Mouse (Mus musculus) spleen, postnatal 10 days (tissue): ENCODE measurements around the gene Syne2.

Experiments
- DNase-seq, 2 experiments: peaks; one replicate each; pipeline ENCODE4 v3.0.0; 2021 to 2022; ENCODE audit warnings: low spot score in 2 of 2

The Syne2 gene

GRCm38 (mm10) chr12:75827751-75828150 is 9.8 kb downstream of the Syne2 start:
- no peak for DNase-seq

GRCm38 (mm10) chr12:75829616-75830015 is 11.7 kb downstream of the Syne2 start:
- DNase-seq = no peak

- DNase-seq = no peak
These were observed 15.4 kb downstream of the Syne2 start for GRCm38 (mm10) chr12:75833149-75833959.

- DNase-seq = no peak
These were observed 16.2 kb downstream of the Syne2 start for GRCm38 (mm10) chr12:75833960-75834729.

GRCm38 (mm10) chr12:75836524-75836962 is 18.6 kb downstream of the Syne2 start:
- DNase-seq = no peak

- no peak for DNase-seq
These were observed 19.5 kb downstream of the Syne2 start for GRCm38 (mm10) chr12:75837462-75837861.

GRCm38 (mm10) chr12:75839083-75839736 is 21.3 kb downstream of the Syne2 start:
- DNase-seq = no peak

GRCm38 (mm10) chr12:75841183-75841582 is 23.2 kb downstream of the Syne2 start:
- no peak for DNase-seq

GRCm38 (mm10) chr12:75844311-75844710 is 26.4 kb downstream of the Syne2 start:
- DNase-seq = no peak

GRCm38 (mm10) chr12:75845070-75845469 is 27.1 kb downstream of the Syne2 start:
- DNase-seq = no peak

GRCm38 (mm10) chr12:75846513-75846912 is 28.6 kb downstream of the Syne2 start:
- no peak for DNase-seq

- DNase-seq = no peak
These were observed 32.3 kb downstream of the Syne2 start for GRCm38 (mm10) chr12:75850205-75850604.

- DNase-seq = no peak
These were observed 33.5 kb downstream of the Syne2 start for GRCm38 (mm10) chr12:75851481-75851880.

- DNase-seq = no peak
These were observed 34.5 kb downstream of the Syne2 start for GRCm38 (mm10) chr12:75852384-75852783.

- no peak for DNase-seq
These were observed 35.6 kb downstream of the Syne2 start for GRCm38 (mm10) chr12:75853559-75853958.

- no peak for DNase-seq
These were observed 37.1 kb downstream of the Syne2 start for GRCm38 (mm10) chr12:75855051-75855453.

- DNase-seq = no peak
These were observed 37.7 kb downstream of the Syne2 start for GRCm38 (mm10) chr12:75855621-75856020.

GRCm38 (mm10) chr12:75856096-75856868 is 38.3 kb downstream of the Syne2 start:
- DNase-seq = no peak

- no peak for DNase-seq
These were observed 42.0 kb downstream of the Syne2 start for GRCm38 (mm10) chr12:75859936-75860335.

GRCm38 (mm10) chr12:75860843-75861242 is 42.9 kb downstream of the Syne2 start:
- no peak for DNase-seq

- DNase-seq = no peak
These were observed 47.2 kb downstream of the Syne2 start for GRCm38 (mm10) chr12:75865166-75865565.
